ENCODE assay signal across 21 mouse cellular contexts in genomic region chr13:96620891-96621290, GRCm38 (mm10). TPM values are rescaled to one million over a fixed set of nuclear protein-coding genes. Genes with fewer than 3 reads are reported as not detected.
A peak's percentile ranks its signal among the peaks of the same experiment; 100 is the strongest.
DNase-seq lines count a peak whose midpoint lies in the region; ATAC-seq and TF ChIP-seq lines count a peak whose summit lies in the region.
"Had no signal": no experiment of that assay in that cellular context is flagged by ENCODE, and none has a peak within 500 bp of the region (broad histone marks: within the 10 kb centered on the region; RNA-seq: fewer than 3 reads in every experiment).

No protein-coding gene starts in this region.

- no peak for TF ChIP-seq EP300 in lung, postnatal 0 days (IDR thresholded peaks at IDR 0.05)

- 36% methylated on average over 1 of the region's 1 CpGs for WGBS in kidney, postnatal 0 days
- WGBS in lung, postnatal 0 days = 10% methylated on average over 1 of the region's 1 CpGs

- H3K4me2 ChIP-seq in kidney, postnatal 0 days (ENCODE audit: low read length) = no peak overlapping the region
- H3K4me2 ChIP-seq in lung, postnatal 0 days (replicated peaks; ENCODE audit: low read depth, low read length) = no peak overlapping the region
- H3K4me2 ChIP-seq: embryonic facial prominence, embryonic 12.5 days; forebrain, embryonic 13.5 days; forebrain, embryonic 15.5 days had no signal

- H3K4me1 ChIP-seq in kidney, postnatal 0 days (replicated peaks; ENCODE audit: insufficient read depth, low read length) = no peaks in the 10 kb centered on the region
- no peaks in the 10 kb centered on the region for H3K4me1 ChIP-seq in lung, postnatal 0 days (ENCODE audit: insufficient read depth, low read depth, low read length)
- H3K4me1 ChIP-seq: embryonic facial prominence, embryonic 10.5 days; embryonic facial prominence, embryonic 12.5 days; forebrain, embryonic 13.5 days; forebrain, embryonic 15.5 days had no signal

- H3K9ac ChIP-seq in kidney, postnatal 0 days (ENCODE audit: low read depth, low read length) = no peak overlapping the region
- H3K9ac ChIP-seq in lung, postnatal 0 days (replicated peaks; ENCODE audit: low read depth) = no peak overlapping the region
- H3K9ac ChIP-seq: embryonic facial prominence, embryonic 12.5 days; forebrain, embryonic 13.5 days; forebrain, embryonic 15.5 days; forebrain, postnatal 0 days had no signal

- H3K4me3 ChIP-seq in kidney, postnatal 0 days (replicated peaks; ENCODE audit: low read depth, low read length) = no peak overlapping the region
- H3K4me3 ChIP-seq in lung, postnatal 0 days (ENCODE audit: low read depth, low read length) = no peak overlapping the region
- H3K4me3 ChIP-seq: embryonic facial prominence, embryonic 10.5 days; embryonic facial prominence, embryonic 12.5 days; forebrain, embryonic 13.5 days; forebrain, embryonic 15.5 days had no signal

- H3K27ac ChIP-seq in kidney, postnatal 0 days = no peak overlapping the region
- H3K27ac ChIP-seq in lung, postnatal 0 days (ENCODE audit: low read length) = no peak overlapping the region
- H3K27ac ChIP-seq: embryonic facial prominence, embryonic 10.5 days; embryonic facial prominence, embryonic 12.5 days; forebrain, embryonic 13.5 days; forebrain, embryonic 15.5 days had no signal

- peak; percentile 81 for DNase-seq in kidney, postnatal 0 days (ENCODE audit: low spot score)
- DNase-seq in kidney, adult 8-10 months = no peak
- DNase-seq in lung, postnatal 0 days (ENCODE audit: low spot score) = peak; percentile 53
- no peak for DNase-seq in lung, postnatal 10 days
- DNase-seq in adipocyte (ENCODE audit: low spot score) = peak; percentile 75
- DNase-seq in heart, postnatal 4 days = no peak
- DNase-seq: adrenal gland, adult 2 months; adrenal gland, postnatal 10 days; adrenal gland, postnatal 25 days; cerebellum, adult 11 months; cerebellum, adult 2 months; cerebellum, adult 9-10 months; cerebellum, postnatal 10 days; cerebellum, postnatal 25 days; forebrain, postnatal 0 days had no signal

- 0 out of 2 replicates have a peak, but pooled peaks cover 16% of the 10 kb centered on the region for H3K36me3 ChIP-seq in kidney, postnatal 0 days (ENCODE audit: insufficient read depth, low read length)
- H3K36me3 ChIP-seq in lung, postnatal 0 days (ENCODE audit: insufficient read depth, low read length) = peaks cover 9% of the 10 kb centered on the region; the same call in 1 of the 2 replicates
- H3K36me3 ChIP-seq: embryonic facial prominence, embryonic 12.5 days had no signal

- H3K9me3 ChIP-seq in kidney, postnatal 0 days (replicated peaks; ENCODE audit: low read length) = no peaks in the 10 kb centered on the region
- no peaks in the 10 kb centered on the region for H3K9me3 ChIP-seq in lung, postnatal 0 days (ENCODE audit: low read length)
- H3K9me3 ChIP-seq: embryonic facial prominence, embryonic 10.5 days; embryonic facial prominence, embryonic 12.5 days; forebrain, embryonic 13.5 days; forebrain, embryonic 15.5 days had no signal

- no peak for ATAC-seq in kidney, postnatal 0 days (replicated peaks; ENCODE audit: low FRiP score, low read depth)
- no peak for ATAC-seq in lung, postnatal 0 days
- ATAC-seq: activated CD4-positive, CD25-positive, alpha-beta regulatory T cell, adult 4 months; forebrain, embryonic 13.5 days; forebrain, embryonic 15.5 days; forebrain, postnatal 0 days; Patski had no signal

- no peak for TF ChIP-seq CTCF in kidney, postnatal 0 days (IDR thresholded peaks at IDR 0.05; ENCODE audit: low read depth)
- no peak for TF ChIP-seq CTCF in lung, postnatal 0 days (IDR thresholded peaks at IDR 0.05)

- no peaks in the 10 kb centered on the region for H3K27me3 ChIP-seq in kidney, postnatal 0 days (ENCODE audit: insufficient read depth, low read length)
- H3K27me3 ChIP-seq in lung, postnatal 0 days (replicated peaks; ENCODE audit: insufficient read depth, low read length) = no peaks in the 10 kb centered on the region
- H3K27me3 ChIP-seq: embryonic facial prominence, embryonic 12.5 days; forebrain, embryonic 13.5 days; forebrain, embryonic 15.5 days; Patski had no signal

RNA-seq across cellular contexts. Expression of gene Hmgcr, which starts 49.8 kb away (rescaled TPM):
- polyA plus RNA-seq in kidney, postnatal 0 days (2015; fragmentation: Nextera tagmentation; extraction: Ambion mirVana) = 36.7 and 42.2 TPM in 2 replicates
- 32.6 and 37.0 TPM in 2 replicates for polyA plus RNA-seq in lung, postnatal 0 days (2015; fragmentation: Nextera tagmentation; extraction: Ambion mirVana)
- 10 to 100 TPM; 42.8 to 44.1 TPM for total RNA-seq in heart, postnatal 4 days (2021)

Comparison
In these comparisons a context has a peak if more than half of its experiments do, and no peak if none do; other contexts are left out.
1. DNase-seq: peak in kidney, postnatal 0 days (single experiment), lung, postnatal 0 days (single experiment) and adipocyte (single experiment); none in kidney, adult 8-10 months (0 of 2), lung, postnatal 10 days (single experiment) and heart, postnatal 4 days (single experiment).